Mouse (Mus musculus) cerebellum, postnatal 10 days (tissue): ENCODE measurements around the gene Ghrh.
A peak's percentile ranks its signal among the peaks of the same experiment; 100 is the strongest.

Experiments
- DNase-seq, 2 experiments: peaks; one replicate each; pipeline ENCODE4 v3.0.0; 2021; ENCODE audit warnings: mixed read lengths in 2 of 2

Gene Ghrh

DNA sequence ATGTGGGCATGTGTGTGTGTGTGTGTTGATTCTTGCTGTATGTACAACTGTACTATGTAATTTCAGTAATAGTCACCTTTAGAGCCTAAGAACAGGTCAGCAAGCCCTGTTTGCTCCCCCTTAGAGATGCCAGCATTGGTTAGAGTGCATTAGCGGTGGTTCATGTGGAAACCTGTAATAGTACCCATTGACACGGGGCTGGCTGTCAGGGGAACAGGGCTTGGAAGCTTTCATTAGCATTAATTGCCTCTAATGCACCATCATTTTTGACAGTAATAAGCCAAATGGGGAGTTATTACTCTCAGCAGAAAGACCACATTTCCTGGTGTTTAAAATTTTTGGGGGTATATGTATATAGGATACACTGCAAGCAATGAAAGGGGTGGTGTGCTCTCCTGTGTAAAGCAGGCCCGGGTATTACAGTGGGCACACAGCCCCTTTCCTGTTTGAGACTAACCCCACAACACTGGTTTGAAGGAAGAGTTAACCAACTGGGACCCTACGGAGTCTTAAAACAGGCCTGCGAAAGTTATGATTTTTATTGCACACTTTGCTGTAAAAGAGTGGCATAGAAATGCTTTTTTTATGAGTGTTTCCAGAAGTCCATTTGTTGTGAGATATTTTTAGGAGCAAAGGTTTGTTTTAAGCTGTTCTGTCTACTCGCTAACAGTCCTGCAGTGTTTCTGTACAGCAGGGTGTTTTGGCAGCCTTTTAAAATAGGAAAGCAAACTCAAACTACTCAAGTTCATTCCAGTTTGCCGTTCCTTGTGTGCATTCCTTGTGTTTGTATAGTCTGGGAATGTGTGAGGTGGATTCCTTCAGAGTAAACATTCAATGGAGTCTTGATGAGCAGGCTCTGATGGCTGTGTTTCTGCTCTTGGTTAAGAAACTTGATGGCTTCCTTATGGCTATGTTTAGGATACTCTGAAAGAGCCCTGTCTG lies 40.9 kb downstream of the Ghrh start:
- DNase-seq, result no peak

DNA sequence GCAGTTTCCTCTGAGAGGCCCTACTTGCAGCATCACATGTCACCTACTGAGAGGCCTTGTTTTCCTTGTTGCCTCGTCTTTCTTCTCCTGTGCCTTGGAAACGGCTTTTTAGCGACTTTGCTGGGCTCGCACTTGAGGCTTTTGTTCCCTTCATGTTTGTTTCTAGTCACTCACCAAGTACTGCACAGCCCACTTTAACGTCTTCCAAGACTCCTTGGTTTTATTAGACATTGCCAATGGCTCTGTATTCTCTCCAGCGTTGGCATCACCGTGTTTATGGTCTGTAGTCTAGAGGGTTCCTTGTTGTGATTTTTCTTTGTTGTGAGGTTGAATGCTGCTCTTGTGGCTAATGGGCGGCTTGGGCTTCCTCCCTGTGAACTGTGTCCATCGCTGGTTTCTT lies 44.2 kb downstream of the Ghrh start:
- DNase-seq, result no peak

DNA sequence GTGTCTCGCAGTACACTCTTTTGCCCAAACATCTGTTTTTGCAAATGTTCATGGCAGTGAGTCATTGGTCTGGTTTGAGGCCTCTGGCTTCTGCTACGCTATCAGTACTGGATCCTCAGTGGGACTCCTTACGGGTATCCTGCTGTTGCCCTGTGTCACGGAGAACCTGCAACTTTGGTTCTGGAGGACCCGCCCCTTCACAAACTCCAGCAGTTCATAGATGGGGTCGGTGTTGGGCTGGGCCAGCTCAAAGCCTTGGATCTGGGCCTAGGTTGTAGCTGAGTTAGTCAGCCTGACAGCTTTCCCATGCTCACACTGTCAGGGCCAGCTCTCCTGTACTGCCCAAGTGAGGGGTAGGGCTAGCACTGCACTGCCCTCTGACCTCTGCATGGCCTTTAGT lies 47.3 kb downstream of the Ghrh start:
- DNase-seq, result no peak

DNA sequence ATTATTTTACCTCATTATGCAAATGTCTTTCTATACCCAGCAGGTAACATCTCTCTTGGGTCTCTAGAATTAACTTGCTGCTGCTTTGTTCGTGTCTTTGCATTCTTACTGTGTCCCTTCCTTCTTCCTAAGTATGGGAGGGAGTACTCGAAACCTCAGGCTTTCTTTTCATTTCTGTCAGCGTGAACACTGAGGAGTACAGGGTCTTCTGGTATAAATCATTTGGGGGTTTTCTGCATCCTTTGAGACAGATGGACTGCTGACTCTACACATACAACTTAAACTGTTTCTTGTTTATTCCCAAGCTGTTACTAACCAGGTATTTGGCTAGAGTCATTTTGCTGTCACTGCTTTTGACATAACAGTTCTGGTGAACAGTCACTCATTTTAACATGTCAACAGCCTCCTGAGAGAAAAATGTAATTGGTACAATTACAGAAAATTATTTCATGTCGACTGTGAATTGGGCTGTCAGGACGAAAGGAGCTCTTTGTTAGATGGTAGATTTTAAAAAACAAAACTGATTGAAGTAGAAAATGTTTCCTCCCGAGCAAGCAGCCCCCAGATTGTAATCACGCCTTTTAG lies 51.1 kb downstream of the Ghrh start:
- DNase-seq, result no peak

DNA sequence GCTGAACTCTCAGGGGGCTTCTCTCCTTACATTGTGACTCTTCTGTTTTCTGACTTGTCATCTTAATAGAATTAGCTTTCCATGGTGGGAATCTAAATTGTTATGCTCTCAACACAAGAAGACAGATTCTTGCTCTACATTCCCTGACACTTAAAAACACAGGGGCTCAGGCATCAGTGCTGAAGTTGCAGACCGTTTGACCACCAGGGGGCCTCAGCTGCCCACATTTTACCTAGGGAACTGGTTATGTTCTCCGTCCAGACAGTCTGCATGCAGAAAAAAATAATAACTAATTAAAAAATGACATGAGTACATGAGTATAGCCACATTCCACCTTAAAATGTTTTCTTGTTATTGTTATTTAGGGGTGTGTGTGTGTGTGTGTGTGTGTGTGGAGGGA lies 55.2 kb downstream of the Ghrh start:
- peak; percentile 90 to 92 for DNase-seq

DNA sequence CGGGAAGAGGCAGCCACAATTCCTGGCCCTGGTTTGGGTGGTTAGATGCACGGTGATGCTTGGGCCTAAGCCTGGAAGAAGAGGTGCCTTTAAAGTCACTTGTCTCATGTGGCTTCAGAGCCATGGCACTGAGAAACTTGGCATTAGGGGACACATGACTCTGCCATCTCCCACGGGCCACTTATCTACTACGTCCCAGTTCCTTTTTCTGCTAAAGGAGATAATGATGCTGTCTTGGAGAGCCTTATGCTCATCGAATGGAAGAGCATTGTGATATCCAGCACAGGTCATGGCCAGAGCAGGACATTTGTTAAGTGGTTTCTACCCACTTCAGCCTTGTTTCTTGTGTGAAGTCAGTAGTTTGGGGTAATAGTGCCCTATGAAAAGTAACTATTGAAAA lies 58.3 kb downstream of the Ghrh start:
- DNase-seq, result no peak

DNA sequence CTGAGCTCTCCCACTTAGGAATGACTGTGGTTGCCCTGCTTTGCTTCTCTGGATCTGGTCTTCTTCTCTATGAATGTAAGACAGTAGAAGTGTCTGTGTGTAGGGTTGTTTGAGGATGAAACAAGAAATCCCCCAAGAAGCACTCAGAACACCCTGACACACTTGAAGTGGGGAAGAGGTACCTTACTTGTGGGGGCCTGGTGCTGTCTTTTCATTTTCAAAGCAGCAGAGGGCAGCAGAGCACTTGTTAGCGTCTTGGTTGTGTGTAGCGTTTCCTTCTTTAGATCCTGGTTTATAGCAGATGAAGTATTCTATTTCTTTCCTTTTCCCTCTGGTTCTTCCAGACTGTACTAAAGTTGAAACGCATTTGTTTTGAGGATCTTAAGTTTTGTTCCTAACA lies 59.8 kb downstream of the Ghrh start:
- peak; percentile 70 to 77 for DNase-seq

DNA sequence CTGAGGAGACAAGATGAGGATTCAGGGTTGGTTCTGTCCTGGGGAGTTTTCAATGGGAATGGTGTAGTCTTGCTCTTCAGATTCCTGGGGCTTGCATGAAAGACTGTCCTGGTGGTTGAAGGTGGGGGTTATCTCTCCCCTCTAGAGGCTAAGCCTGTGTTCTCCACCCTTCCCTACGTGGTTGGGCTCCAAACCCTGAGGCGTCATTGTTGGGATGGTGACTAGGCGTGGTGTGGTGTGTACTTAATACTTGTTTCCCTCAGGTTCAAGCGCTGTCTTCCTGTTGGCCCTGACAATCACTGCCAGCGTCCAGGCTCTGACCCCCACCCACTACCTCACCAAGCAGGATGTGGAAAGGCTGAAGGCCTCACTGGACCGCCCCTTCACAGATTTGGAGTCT lies 64.0 kb downstream of the Ghrh start:
- DNase-seq, result no peak
